Mouse (Mus musculus) spleen, adult 2 months (tissue): ENCODE results near the gene Kirrel3. TPM values are rescaled to one million over a fixed set of nuclear protein-coding genes. Genes with fewer than 3 reads are reported as not detected.

Experiments
- DNase-seq, 2 experiments: peaks; one replicate each; pipeline versions ENCODE4 v3.0.0 to v3.0.0-alpha.2; 2012 to 2021; ENCODE audit warnings: low spot score in 2 of 2, low read depth in 1 of 2
- H3K27ac ChIP-seq: fragments of 200-500 bp; 2 replicates; pipeline ENCODE4 v1.5.1; 2012; ENCODE audit warnings: low read length, inconsistent platforms; ENCODE audit not compliant: insufficient read depth
- H3K27me3 ChIP-seq: fragments of 200-500 bp; 2 replicates; pipeline ENCODE4 v1.6.1; 2012; ENCODE audit warnings: mild to moderate bottlenecking, moderate library complexity, low read length, inconsistent platforms; ENCODE audit not compliant: control insufficient read depth, insufficient read depth
- H3K36me3 ChIP-seq: fragments of 200-500 bp; 2 replicates; pipeline ENCODE4 v1.6.1; 2012; ENCODE audit warnings: mild to moderate bottlenecking, low read length, inconsistent platforms; ENCODE audit not compliant: control insufficient read depth, insufficient read depth
- H3K4me1 ChIP-seq: fragments of 200-500 bp; 2 replicates; pipeline ENCODE4 v1.6.1; 2011; ENCODE audit warnings: inconsistent platforms; ENCODE audit not compliant: control insufficient read depth, insufficient read depth, insufficient read length
- H3K4me3 ChIP-seq: fragments of 200-500 bp; 2 replicates; pipeline ENCODE4 v1.5.1; 2011; ENCODE audit warnings: mild to moderate bottlenecking, inconsistent platforms; ENCODE audit not compliant: insufficient read depth, insufficient read length; ENCODE audit errors: extremely low read depth
- CTCF ChIP-seq: fragments of 200-500 bp; IDR thresholded peaks from 2 replicates; pipeline ENCODE4 v1.5.1; 2011; ENCODE audit warnings: mild to moderate bottlenecking, inconsistent platforms; ENCODE audit not compliant: insufficient read depth, insufficient read length, insufficient replicate concordance; ENCODE audit errors: extremely low read depth
- POLR2A ChIP-seq: fragments of 200-500 bp; IDR thresholded peaks from 2 replicates; pipeline ENCODE4 v1.6.1; 2011; ENCODE audit warnings: low read depth, low read length, inconsistent platforms
- WGBS: fragments of 180-500 bp; shearing (Covaris S2); methylation state at CpG from one replicate; pipeline ENCODE4 v1.1.7; 2018; 5-methylcytosine and 5-hydroxymethylcytosine counted together
- polyA plus RNA-seq: library from polyadenylated mRNA; depleted of rRNA; stranded (reverse); fragments of >200 nt; gene quantifications from 2 replicates; pipeline ENCODE4 v1.2.3, GENCODE M21; 2012

Gene Kirrel3
- polyA plus RNA-seq, 1 experiment: 0.23 TPM

- WGBS: 88% methylated on average over 7 of the region's 7 CpGs
- Histone ChIP-seq H3K27ac (no peak overlapping the region), H3K4me3 (no peak overlapping the region), H3K4me1 (no peaks in the 10 kb centered on the region), H3K36me3 (no peaks in the 10 kb centered on the region), H3K27me3 (no peaks in the 10 kb centered on the region)
- DNase-seq: no peak
- TF ChIP-seq CTCF: no peak
- no peak for TF ChIP-seq POLR2A
Observed at GRCm38 (mm10) chr9:34942996-34943395, 457.3 kb downstream of the Kirrel3 start.

- H3K4me3 ChIP-seq: no peak overlapping the region
- no peak for DNase-seq
- no peaks in the 10 kb centered on the region for H3K4me1 ChIP-seq
- no peaks in the 10 kb centered on the region for H3K27me3 ChIP-seq
- no peaks in the 10 kb centered on the region for H3K36me3 ChIP-seq
- TF ChIP-seq POLR2A: no peak
- TF ChIP-seq CTCF: no peak
- no peak overlapping the region for H3K27ac ChIP-seq
- 84% methylated on average over 9 of the region's 9 CpGs for WGBS
Observed at GRCm38 (mm10) chr9:34945301-34945700, 459.6 kb downstream of the Kirrel3 start.

- DNase-seq: no peak
- Histone ChIP-seq H3K4me1 (no peaks in the 10 kb centered on the region), H3K4me3 (no peak overlapping the region), H3K36me3 (no peaks in the 10 kb centered on the region), H3K27ac (no peak overlapping the region), H3K27me3 (no peaks in the 10 kb centered on the region)
- 64% methylated on average over 6 of the region's 6 CpGs for WGBS
- TF ChIP-seq POLR2A (no peak), CTCF (no peak)
Observed at GRCm38 (mm10) chr9:34947258-34947657, 461.6 kb downstream of the Kirrel3 start.

GRCm38 (mm10) chr9:34947717-34948116, 462.0 kb downstream of the Kirrel3 start:
- Histone ChIP-seq H3K4me3 (no peak overlapping the region), H3K36me3 (no peaks in the 10 kb centered on the region), H3K4me1 (no peaks in the 10 kb centered on the region), H3K27ac (no peak overlapping the region), H3K27me3 (no peaks in the 10 kb centered on the region)
- TF ChIP-seq CTCF: no peak
- no peak for TF ChIP-seq POLR2A
- no peak for DNase-seq

GRCm38 (mm10) chr9:34953420-34953819, 467.7 kb downstream of the Kirrel3 start:
- 82% methylated on average over 11 of the region's 11 CpGs for WGBS
- no peak for TF ChIP-seq POLR2A
- no peak for TF ChIP-seq CTCF
- Histone ChIP-seq H3K36me3 (no peaks in the 10 kb centered on the region), H3K27me3 (no peaks in the 10 kb centered on the region), H3K27ac (no peak overlapping the region), H3K4me3 (no peak overlapping the region), H3K4me1 (no peaks in the 10 kb centered on the region)
- no peak for DNase-seq

GRCm38 (mm10) chr9:34954212-34954611, 468.5 kb downstream of the Kirrel3 start:
- no peaks in the 10 kb centered on the region for H3K36me3 ChIP-seq
- no peaks in the 10 kb centered on the region for H3K27me3 ChIP-seq
- no peaks in the 10 kb centered on the region for H3K4me1 ChIP-seq
- H3K27ac ChIP-seq: no peak overlapping the region
- no peak for DNase-seq
- no peak overlapping the region for H3K4me3 ChIP-seq
- no peak for TF ChIP-seq POLR2A
- no peak for TF ChIP-seq CTCF
- WGBS: 76% methylated on average over 5 of the region's 5 CpGs

GRCm38 (mm10) chr9:34956512-34956911, 470.8 kb downstream of the Kirrel3 start:
- TF ChIP-seq CTCF: no peak
- TF ChIP-seq POLR2A: no peak
- Histone ChIP-seq H3K27me3 (no peaks in the 10 kb centered on the region), H3K27ac (no peak overlapping the region), H3K4me1 (no peaks in the 10 kb centered on the region), H3K36me3 (no peaks in the 10 kb centered on the region), H3K4me3 (no peak overlapping the region)
- no peak for DNase-seq
- WGBS: 75% methylated on average over 3 of the region's 3 CpGs
